Mouse (Mus musculus): ENCODE results near the gene Akr1c19. TPM values are rescaled to one million over a fixed set of nuclear protein-coding genes. Genes with fewer than 3 reads are reported as not detected.
"Not testable (repeated sequence)": the region's sequence is repeated elsewhere in the genome, so short reads cannot be mapped to it uniquely, and the experiment has no call there.

Akr1c19 gene
- polyA plus RNA-seq, 1 experiment from 2014 or later: 9.5 TPM

GRCm38 (mm10) chr13:4256894-4257293 is 28.4 kb downstream of the Akr1c19 start:
- not testable (repeated sequence) for ATAC-seq (ENCODE audit: low read depth); H3K4me3 ChIP-seq (ENCODE audit: low read depth, low read length); H3K9ac ChIP-seq (replicated peaks; ENCODE audit: low read depth, low read length); H3K4me1 ChIP-seq (ENCODE audit: control insufficient read depth, insufficient read depth, low read length); H3K4me2 ChIP-seq (ENCODE audit: low read depth, low read length); H3K36me3 ChIP-seq (ENCODE audit: control insufficient read depth, insufficient read depth, low read length); H3K9me3 ChIP-seq (ENCODE audit: control insufficient read depth, low read length); H3K27ac ChIP-seq (ENCODE audit: low read depth, low read length); H3K27me3 ChIP-seq (ENCODE audit: control insufficient read depth, insufficient read depth, low read length)

GRCm38 (mm10) chr13:4257349-4257748 is 28.8 kb downstream of the Akr1c19 start:
- Histone ChIP-seq H3K36me3 (ENCODE audit: control insufficient read depth, insufficient read depth, low read length) (no peaks in the 10 kb centered on the region), H3K27me3 (ENCODE audit: control insufficient read depth, insufficient read depth, low read length) (no peaks in the 10 kb centered on the region), H3K4me3 (ENCODE audit: low read depth, low read length) (no peak overlapping the region), H3K4me2 (ENCODE audit: low read depth, low read length) (no peak overlapping the region), H3K9me3 (ENCODE audit: control insufficient read depth, low read length) (no peaks in the 10 kb centered on the region), H3K4me1 (ENCODE audit: control insufficient read depth, insufficient read depth, low read length) (no peaks in the 10 kb centered on the region), H3K27ac (ENCODE audit: low read depth, low read length) (no peak overlapping the region), H3K9ac (replicated peaks; ENCODE audit: low read depth, low read length) (no peak overlapping the region)
- 83% methylated on average over 6 of the region's 6 CpGs for WGBS
- ATAC-seq (ENCODE audit: low read depth): no peak

- Histone ChIP-seq H3K4me3 (ENCODE audit: low read depth, low read length) (no peak overlapping the region), H3K9ac (replicated peaks; ENCODE audit: low read depth, low read length) (no peak overlapping the region), H3K4me1 (ENCODE audit: control insufficient read depth, insufficient read depth, low read length) (no peaks in the 10 kb centered on the region), H3K27me3 (ENCODE audit: control insufficient read depth, insufficient read depth, low read length) (no peaks in the 10 kb centered on the region), H3K36me3 (ENCODE audit: control insufficient read depth, insufficient read depth, low read length) (no peaks in the 10 kb centered on the region), H3K9me3 (ENCODE audit: control insufficient read depth, low read length) (no peaks in the 10 kb centered on the region), H3K4me2 (ENCODE audit: low read depth, low read length) (no peak overlapping the region), H3K27ac (ENCODE audit: low read depth, low read length) (no peak overlapping the region)
- ATAC-seq (ENCODE audit: low read depth): no peak
- 85% methylated on average over 3 of the region's 3 CpGs for whole genome bisulfite sequencing
Observed at GRCm38 (mm10) chr13:4264612-4265011, 36.1 kb downstream of the Akr1c19 start.

GRCm38 (mm10) chr13:4265047-4265446 is 36.5 kb downstream of the Akr1c19 start:
- Histone ChIP-seq H3K4me1 (ENCODE audit: control insufficient read depth, insufficient read depth, low read length) (no peaks in the 10 kb centered on the region), H3K9ac (replicated peaks; ENCODE audit: low read depth, low read length) (no peak overlapping the region), H3K9me3 (ENCODE audit: control insufficient read depth, low read length) (no peaks in the 10 kb centered on the region), H3K27ac (ENCODE audit: low read depth, low read length) (no peak overlapping the region), H3K36me3 (ENCODE audit: control insufficient read depth, insufficient read depth, low read length) (no peaks in the 10 kb centered on the region), H3K4me3 (ENCODE audit: low read depth, low read length) (no peak overlapping the region), H3K4me2 (ENCODE audit: low read depth, low read length) (no peak overlapping the region), H3K27me3 (ENCODE audit: control insufficient read depth, insufficient read depth, low read length) (no peaks in the 10 kb centered on the region)
- 95% methylated on average over 2 of the region's 2 CpGs for WGBS
- ATAC-seq (ENCODE audit: low read depth): no peak

- ATAC-seq (ENCODE audit: low read depth); H3K9ac ChIP-seq (replicated peaks; ENCODE audit: low read depth, low read length); H3K27me3 ChIP-seq (ENCODE audit: control insufficient read depth, insufficient read depth, low read length); H3K9me3 ChIP-seq (ENCODE audit: control insufficient read depth, low read length); H3K4me1 ChIP-seq (ENCODE audit: control insufficient read depth, insufficient read depth, low read length); H3K4me3 ChIP-seq (ENCODE audit: low read depth, low read length); H3K4me2 ChIP-seq (ENCODE audit: low read depth, low read length); H3K36me3 ChIP-seq (ENCODE audit: control insufficient read depth, insufficient read depth, low read length); H3K27ac ChIP-seq (ENCODE audit: low read depth, low read length): not testable (repeated sequence)
- WGBS: 87% methylated on average over 2 of the region's 2 CpGs
Observed at GRCm38 (mm10) chr13:4265455-4265854, 37.0 kb downstream of the Akr1c19 start.

- no peak overlapping the region for H3K9ac ChIP-seq (replicated peaks; ENCODE audit: low read depth, low read length)
- H3K4me2 ChIP-seq (ENCODE audit: low read depth, low read length): no peak overlapping the region
- H3K9me3 ChIP-seq (ENCODE audit: control insufficient read depth, low read length): no peaks in the 10 kb centered on the region
- H3K27ac ChIP-seq (ENCODE audit: low read depth, low read length): no peak overlapping the region
- H3K36me3 ChIP-seq (ENCODE audit: control insufficient read depth, insufficient read depth, low read length): no peaks in the 10 kb centered on the region
- no peak for ATAC-seq (ENCODE audit: low read depth)
- no peaks in the 10 kb centered on the region for H3K4me1 ChIP-seq (ENCODE audit: control insufficient read depth, insufficient read depth, low read length)
- H3K4me3 ChIP-seq (ENCODE audit: low read depth, low read length): no peak overlapping the region
- no peaks in the 10 kb centered on the region for H3K27me3 ChIP-seq (ENCODE audit: control insufficient read depth, insufficient read depth, low read length)
Observed at GRCm38 (mm10) chr13:4270860-4271259, 42.4 kb downstream of the Akr1c19 start.

GRCm38 (mm10) chr13:4277526-4277925 is 49.0 kb downstream of the Akr1c19 start:
- no peaks in the 10 kb centered on the region for H3K27me3 ChIP-seq (ENCODE audit: control insufficient read depth, insufficient read depth, low read length)
- no peaks in the 10 kb centered on the region for H3K36me3 ChIP-seq (ENCODE audit: control insufficient read depth, insufficient read depth, low read length)
- no peak overlapping the region for H3K27ac ChIP-seq (ENCODE audit: low read depth, low read length)
- H3K4me3 ChIP-seq (ENCODE audit: low read depth, low read length): no peak overlapping the region
- no peak overlapping the region for H3K9ac ChIP-seq (replicated peaks; ENCODE audit: low read depth, low read length)
- no peak overlapping the region for H3K4me2 ChIP-seq (ENCODE audit: low read depth, low read length)
- 89% methylated on average over 2 of the region's 2 CpGs for WGBS
- no peaks in the 10 kb centered on the region for H3K9me3 ChIP-seq (ENCODE audit: control insufficient read depth, low read length)
- ATAC-seq (ENCODE audit: low read depth): no peak
- no peaks in the 10 kb centered on the region for H3K4me1 ChIP-seq (ENCODE audit: control insufficient read depth, insufficient read depth, low read length)

GRCm38 (mm10) chr13:4279284-4279683 is 50.8 kb downstream of the Akr1c19 start, which contains the start of gene Akr1c12:
Gene Akr1c12, minus strand, starts transcription at chr13:4279433.
- Histone ChIP-seq H3K9ac (replicated peaks; ENCODE audit: low read depth, low read length) (no peak within 1 kb of the TSS), H3K4me1 (ENCODE audit: control insufficient read depth, insufficient read depth, low read length) (no peaks in the 10 kb centered on the region), H3K4me3 (ENCODE audit: low read depth, low read length) (no peak within 1 kb of the TSS), H3K9me3 (ENCODE audit: control insufficient read depth, low read length) (no peaks in the 10 kb centered on the region), H3K27ac (ENCODE audit: low read depth, low read length) (no peak within 1 kb of the TSS), H3K27me3 (ENCODE audit: control insufficient read depth, insufficient read depth, low read length) (no peaks in the 10 kb centered on the region), H3K36me3 (ENCODE audit: control insufficient read depth, insufficient read depth, low read length) (no peaks in the 10 kb centered on the region), H3K4me2 (ENCODE audit: low read depth, low read length) (no peak within 1 kb of the TSS)
- no peak for ATAC-seq (ENCODE audit: low read depth)
- 40% methylated on average over 4 of the region's 4 CpGs for WGBS

GRCm38 (mm10) chr13:4281471-4282412 is 53.2 kb downstream of the Akr1c19 start:
- H3K9me3 ChIP-seq (ENCODE audit: control insufficient read depth, low read length): no peaks in the 10 kb centered on the region
- no peaks in the 10 kb centered on the region for H3K27me3 ChIP-seq (ENCODE audit: control insufficient read depth, insufficient read depth, low read length)
- no peak overlapping the region for H3K9ac ChIP-seq (replicated peaks; ENCODE audit: low read depth, low read length)
- no peaks in the 10 kb centered on the region for H3K4me1 ChIP-seq (ENCODE audit: control insufficient read depth, insufficient read depth, low read length)
- no peak overlapping the region for H3K4me2 ChIP-seq (ENCODE audit: low read depth, low read length)
- no peak overlapping the region for H3K27ac ChIP-seq (ENCODE audit: low read depth, low read length)
- H3K4me3 ChIP-seq (ENCODE audit: low read depth, low read length): no peak overlapping the region
- ATAC-seq (ENCODE audit: low read depth): peak; percentile 82; the same call in 1 of the 2 replicates
- WGBS: 42% methylated on average over 7 of the region's 7 CpGs
- H3K36me3 ChIP-seq (ENCODE audit: control insufficient read depth, insufficient read depth, low read length): no peaks in the 10 kb centered on the region
